Mouse (Mus musculus): Measurements from ENCODE around the gene Tstd1.

The Tstd1 gene

GRCm38 (mm10) chr1:171418660-171419059 lies at the start of gene Tstd1:
TSS of gene Tstd1 (plus strand) at chr1:171418872.
- no peak for DNase-seq (ENCODE audit: low spot score in 2 of 2)

GRCm38 (mm10) chr1:171369845-171370556 lies 48.7 kb upstream of the Tstd1 start, which contains the start of gene Nectin4:
TSS of gene Nectin4 (plus strand) at chr1:171370099.
- no peak for DNase-seq (ENCODE audit: low spot score in 2 of 2)

DNA sequence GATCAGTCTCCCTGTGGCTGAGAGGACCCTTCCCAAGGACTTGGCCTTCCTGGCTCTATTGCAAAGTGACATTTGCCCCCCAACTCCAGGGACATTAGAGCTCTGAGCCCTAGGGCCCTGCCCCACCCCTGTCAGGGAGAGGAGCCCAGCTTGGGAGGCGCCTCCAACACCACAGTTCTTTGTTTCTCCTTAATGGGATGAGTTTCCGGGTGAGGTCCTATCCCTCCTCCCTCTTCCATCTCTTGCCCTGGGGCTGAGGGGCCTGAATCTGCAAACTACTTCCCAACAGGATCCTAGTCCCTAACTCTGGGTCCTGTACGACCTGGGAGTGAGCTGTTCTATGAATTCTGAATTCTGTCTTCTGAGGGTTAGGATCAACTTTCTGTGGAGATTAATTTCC lies 45.8 kb upstream of the Tstd1 start:
- no peak for DNase-seq (ENCODE audit: low spot score in 2 of 2)

DNA sequence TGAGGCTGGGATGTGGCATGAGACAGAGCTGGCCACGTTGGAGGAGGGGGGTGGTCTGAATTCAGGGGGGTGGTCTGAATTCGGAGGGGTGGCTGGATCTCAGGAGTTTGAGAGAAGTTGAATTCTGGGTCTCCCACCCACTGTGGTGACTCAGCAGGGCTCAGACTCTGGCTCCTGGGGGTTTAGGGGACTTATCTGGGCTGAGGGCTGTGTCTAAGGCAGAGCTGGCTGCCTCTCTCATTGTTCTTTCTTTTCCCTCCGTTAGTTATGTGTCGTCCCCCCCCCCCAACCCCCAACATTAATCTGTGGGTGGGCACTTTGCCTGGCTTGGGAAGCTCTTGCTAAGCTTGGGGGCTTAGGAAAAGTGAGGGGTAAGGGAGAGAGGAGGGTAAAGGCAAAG lies 44.7 kb upstream of the Tstd1 start:
- DNase-seq (ENCODE audit: low spot score in 2 of 2) = no peak

DNA sequence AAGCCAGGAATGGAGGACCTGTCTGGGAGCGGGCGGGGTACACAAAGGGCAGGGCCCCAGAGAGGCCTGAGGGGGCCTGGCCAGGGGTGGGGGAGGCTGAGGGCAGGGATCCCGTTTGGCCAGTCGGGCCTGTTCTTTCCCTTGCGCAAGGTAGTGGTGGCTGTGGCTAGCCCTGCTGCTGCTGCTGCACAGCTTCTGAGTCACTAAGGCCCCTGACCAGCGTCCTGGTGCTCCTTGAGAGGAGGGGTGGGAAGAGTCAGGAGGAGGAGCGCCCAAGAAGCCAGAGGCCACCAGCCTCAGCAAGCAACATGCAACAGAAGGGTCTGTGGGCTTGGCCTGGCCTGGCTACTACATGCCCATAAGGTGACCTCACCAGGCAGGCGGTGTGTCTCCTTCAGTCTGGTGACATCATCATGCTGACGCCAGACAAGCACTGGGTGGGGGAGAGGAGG lies 43.0 kb upstream of the Tstd1 start:
- DNase-seq (ENCODE audit: low spot score in 2 of 2) = no peak

DNA sequence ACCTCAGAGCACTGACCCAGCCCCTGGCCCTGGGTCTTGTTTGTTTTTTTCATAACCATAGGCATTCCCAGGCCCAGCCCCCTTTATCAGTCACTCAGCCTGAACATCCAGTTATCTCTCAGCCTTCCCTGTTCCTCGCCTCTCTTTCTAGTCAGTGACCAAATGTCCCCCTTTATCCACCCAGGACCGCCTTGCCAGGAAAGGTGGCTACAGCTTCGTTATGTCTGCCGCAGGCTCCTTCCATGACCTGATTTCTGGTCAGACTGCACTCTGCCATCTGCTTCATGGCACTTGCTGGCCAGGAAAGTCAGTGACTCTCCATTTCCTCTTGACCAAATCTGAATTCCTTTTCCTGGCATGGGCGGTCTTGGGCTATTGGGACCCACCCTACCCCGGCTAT lies 40.4 kb upstream of the Tstd1 start:
- DNase-seq (ENCODE audit: low spot score in 2 of 2) = no peak

DNA sequence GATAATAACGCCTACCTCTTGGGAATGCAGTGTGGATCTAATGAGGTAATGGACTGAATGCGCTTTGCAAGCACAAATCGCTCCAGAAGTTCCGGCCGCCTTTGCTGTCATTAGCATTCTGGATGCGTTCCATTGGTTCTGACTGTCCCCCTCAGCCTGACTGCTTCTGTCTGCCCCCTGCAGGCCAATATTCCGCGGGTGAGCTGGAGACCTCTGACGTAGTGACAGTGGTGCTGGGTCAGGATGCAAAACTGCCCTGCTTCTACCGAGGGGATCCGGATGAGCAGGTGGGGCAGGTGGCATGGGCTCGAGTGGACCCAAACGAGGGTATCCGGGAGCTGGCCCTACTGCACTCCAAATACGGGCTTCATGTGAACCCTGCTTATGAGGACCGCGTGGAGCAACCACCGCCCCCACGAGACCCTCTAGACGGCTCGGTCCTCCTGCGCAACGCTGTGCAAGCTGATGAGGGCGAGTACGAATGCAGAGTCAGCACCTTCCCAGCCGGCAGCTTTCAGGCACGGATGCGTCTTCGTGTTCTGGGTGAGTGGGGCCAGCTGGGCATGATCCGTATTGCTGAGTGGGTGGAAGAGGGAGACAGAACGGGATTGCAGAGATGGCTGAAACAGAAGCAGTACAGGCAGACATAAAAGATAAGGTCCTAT lies 38.6 kb upstream of the Tstd1 start:
- DNase-seq (ENCODE audit: low spot score in 2 of 2) = peak; percentile 43 to 49

DNA sequence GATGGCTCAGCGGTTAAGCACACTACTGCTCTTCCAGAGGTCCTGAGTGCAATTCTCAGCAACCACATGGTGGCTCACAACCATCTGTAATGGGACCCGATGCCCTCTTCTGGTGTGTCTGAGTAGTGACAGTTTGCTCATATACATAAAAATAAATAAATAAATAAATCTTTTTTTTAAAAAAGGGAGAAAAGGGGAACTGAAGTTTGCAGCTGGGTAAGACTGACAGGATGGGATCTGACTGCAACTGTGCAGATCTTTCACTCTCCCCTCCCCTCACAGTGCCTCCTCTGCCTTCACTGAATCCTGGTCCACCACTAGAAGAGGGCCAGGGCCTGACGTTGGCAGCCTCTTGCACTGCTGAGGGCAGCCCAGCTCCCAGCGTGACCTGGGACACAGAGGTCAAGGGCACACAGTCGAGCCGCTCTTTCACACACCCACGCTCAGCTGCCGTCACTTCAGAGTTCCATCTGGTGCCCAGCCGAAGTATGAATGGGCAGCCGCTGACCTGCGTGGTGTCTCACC lies 36.5 kb upstream of the Tstd1 start:
- DNase-seq (ENCODE audit: low spot score in 2 of 2) = no peak

DNA sequence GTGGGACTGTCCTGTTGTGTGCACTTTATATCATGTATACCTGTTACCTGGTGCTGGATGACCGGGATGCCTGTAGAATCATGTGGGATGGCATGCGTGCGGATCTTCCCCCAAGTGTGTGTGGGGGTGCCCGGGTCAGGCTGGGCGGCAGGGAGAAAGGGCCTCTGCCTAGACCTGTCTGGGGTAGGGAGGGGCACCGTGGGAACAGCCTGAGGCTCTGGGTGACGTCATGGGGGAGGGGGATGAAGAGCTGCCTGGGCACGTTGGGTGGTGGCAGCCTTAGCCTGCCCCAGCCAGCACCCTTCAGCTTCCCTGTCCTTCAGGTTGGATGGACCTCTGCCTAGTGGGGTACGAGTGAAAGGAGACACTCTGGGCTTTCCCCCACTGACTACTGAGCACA lies 34.3 kb upstream of the Tstd1 start:
- DNase-seq (ENCODE audit: low spot score in 2 of 2) = no peak

DNA sequence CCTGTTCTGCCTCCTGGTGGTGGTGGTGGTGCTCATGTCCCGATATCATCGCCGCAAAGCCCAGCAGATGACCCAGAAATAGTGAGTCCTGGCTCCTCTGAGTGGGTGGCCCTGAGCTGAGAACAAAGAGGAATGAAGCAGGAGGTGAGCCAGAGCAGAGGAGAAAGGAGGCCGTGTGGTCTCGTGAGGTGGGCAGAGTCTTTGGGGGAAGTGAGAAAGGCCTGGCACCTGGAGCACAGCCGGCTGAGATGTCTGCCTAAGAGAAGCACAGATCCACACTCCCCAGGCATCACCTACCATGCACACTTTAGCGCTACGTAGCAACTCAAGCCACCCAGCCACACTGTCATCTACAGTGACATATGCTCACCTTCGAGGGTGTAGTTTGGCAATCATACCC lies 33.5 kb upstream of the Tstd1 start:
- no peak for DNase-seq (ENCODE audit: low spot score in 2 of 2)

GRCm38 (mm10) chr1:171387099-171387498 lies 31.6 kb upstream of the Tstd1 start:
- DNase-seq (ENCODE audit: low spot score in 2 of 2) = no peak

GRCm38 (mm10) chr1:171388376-171389102 lies 30.1 kb upstream of the Tstd1 start, which contains the start of gene Arhgap30:
TSS of gene Arhgap30 (plus strand) at chr1:171388954.
- no peak for DNase-seq (ENCODE audit: low spot score in 2 of 2)

- no peak for DNase-seq (ENCODE audit: low spot score in 2 of 2)
Observed at GRCm38 (mm10) chr1:171390101-171390500, 28.6 kb upstream of the Tstd1 start.

- no peak for DNase-seq (ENCODE audit: low spot score in 2 of 2)
Observed at GRCm38 (mm10) chr1:171401821-171402220, 16.9 kb upstream of the Tstd1 start.

DNA sequence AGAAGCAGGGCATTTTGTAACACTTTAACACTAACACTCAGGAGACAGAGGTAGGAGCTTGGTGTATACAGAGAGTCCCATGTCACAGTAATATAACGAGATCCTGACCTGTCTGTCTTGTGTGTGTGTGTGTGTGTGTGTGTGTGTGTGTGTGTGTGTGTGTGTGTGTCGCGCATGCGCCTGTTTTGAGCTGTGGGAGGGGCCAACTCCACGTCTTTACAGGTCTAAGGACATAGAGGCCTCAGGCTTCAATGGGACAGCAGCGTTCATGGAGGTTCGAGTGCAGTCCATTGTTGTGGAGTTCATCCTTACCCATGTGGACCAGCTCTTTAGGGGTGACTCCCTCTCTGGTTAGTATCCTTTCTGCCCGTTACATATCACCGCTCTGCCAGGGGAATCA lies 15.7 kb upstream of the Tstd1 start:
- no peak for DNase-seq (ENCODE audit: low spot score in 2 of 2)

DNA sequence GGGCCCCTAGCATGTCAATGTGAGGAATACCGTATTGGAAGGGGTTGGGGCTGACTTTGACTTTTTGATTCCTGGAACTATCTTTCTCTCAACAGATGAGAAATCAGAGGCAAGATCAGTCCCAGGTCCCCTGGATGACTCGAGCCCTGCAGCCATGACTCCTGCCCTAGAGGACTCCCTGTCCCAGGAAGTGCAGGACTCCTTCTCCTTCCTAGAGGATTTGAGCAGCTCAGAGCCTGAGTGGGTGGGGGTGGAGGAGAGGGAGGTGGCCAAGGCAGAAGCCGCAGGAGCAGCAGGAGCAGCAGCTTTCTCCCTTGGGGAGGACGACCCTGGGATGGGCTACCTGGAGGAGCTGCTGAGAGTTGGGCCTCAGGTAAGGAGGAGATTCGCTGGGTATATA lies 11.4 kb upstream of the Tstd1 start:
- no peak for DNase-seq (ENCODE audit: low spot score in 2 of 2)

DNA sequence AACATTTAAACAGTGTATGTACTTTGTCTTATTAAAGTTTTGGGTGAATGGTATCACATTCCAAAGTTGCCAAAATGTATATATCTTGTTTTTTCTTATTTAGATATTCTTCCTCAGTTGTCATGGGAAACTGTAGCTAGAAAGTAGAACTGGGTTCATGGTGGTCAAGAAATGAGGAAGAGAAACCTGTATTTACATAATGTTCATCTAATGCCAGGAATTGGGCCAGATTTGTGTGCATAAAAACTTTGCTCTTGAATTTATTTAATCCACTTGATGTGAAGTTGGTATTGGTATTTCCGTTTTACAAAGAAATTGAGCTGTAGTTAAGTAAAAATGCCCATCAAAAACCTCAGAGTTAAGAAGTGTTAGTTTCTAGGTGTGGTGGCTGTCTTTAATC lies 8.4 kb upstream of the Tstd1 start:
- DNase-seq (ENCODE audit: low spot score in 2 of 2) = no peak

- DNase-seq (ENCODE audit: low spot score in 2 of 2) = peak; percentile 87 to 92
Observed at GRCm38 (mm10) chr1:171410947-171411484, 7.7 kb upstream of the Tstd1 start, which contains the start of gene Usf1. TSS of gene Usf1 (plus strand) at chr1:171411313.

DNA sequence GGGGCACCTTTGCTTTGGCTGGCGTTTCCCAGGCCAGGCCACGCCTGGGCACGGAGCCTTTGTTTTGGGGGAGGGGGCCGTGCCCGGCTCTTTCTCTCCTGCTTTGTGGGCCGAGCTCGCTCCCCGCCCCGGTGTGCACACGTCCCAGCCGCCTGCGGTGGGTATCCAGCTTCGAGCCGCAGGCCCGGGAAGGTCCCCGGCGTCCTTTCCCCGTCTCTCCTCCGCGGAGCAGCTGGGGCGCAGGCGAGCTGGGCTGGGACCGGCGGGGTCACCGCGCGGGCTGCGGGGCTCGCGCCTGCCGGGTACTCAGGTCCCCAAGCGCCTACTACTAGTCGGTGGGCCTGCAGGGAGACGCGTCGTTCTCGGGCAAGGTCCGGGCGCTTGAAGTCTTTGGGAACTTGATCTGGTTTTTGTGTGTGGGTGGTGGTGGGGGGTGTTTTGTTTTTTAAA lies 7.2 kb upstream of the Tstd1 start:
- DNase-seq (ENCODE audit: low spot score in 2 of 2) = no peak

DNA sequence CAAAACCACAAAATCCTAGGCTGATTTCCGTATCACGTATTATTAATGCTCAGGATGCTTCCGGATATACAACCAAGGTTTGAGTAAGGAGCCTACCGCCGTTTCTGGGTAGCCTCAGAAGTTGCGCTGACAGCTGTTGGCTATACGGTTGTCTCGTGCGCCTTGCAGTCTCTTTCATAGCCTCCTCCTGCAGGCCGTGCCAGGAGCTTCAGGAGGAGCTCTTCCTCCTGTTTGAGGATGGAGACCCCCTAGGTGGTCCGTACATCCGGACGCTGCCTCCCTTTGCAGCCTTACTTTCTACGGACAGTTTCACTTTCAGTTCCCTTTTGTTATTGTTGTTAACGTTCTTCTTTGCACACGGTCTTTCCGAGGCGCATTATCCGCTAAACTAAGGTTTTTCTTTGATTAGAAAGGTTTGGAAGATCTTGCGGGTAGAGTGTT lies 6.7 kb upstream of the Tstd1 start:
- no peak for DNase-seq (ENCODE audit: low spot score in 2 of 2)

DNA sequence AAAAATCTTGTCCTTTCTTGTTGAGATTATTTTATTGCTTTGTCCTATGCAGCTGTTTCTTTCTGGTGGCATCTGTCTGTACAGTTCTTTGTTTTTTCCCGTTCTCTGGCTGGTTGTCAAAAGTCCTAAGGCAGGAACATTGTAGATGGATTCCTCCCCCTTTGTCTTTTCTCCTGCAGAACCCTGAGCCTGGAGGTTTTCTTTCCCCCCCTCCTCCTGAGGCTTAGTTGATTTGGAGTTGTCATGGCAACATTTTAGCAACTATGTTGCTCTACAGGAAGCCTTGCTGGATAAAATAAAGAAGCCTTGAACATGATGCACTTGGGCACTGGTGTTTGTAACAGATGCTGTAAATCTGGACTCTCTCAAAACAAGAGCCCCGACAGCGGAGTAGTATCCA lies 6.2 kb upstream of the Tstd1 start:
- no peak for DNase-seq (ENCODE audit: low spot score in 2 of 2)

GRCm38 (mm10) chr1:171413608-171414007 lies 5.1 kb upstream of the Tstd1 start:
- no peak for DNase-seq (ENCODE audit: low spot score in 2 of 2)

All from frontal cortex, postnatal 25 days (tissue).